Mouse (Mus musculus): ENCODE measurements around the gene Zc3hav1l.
A peak's percentile ranks its signal among the peaks of the same experiment; 100 is the strongest.

The Zc3hav1l gene

DNA sequence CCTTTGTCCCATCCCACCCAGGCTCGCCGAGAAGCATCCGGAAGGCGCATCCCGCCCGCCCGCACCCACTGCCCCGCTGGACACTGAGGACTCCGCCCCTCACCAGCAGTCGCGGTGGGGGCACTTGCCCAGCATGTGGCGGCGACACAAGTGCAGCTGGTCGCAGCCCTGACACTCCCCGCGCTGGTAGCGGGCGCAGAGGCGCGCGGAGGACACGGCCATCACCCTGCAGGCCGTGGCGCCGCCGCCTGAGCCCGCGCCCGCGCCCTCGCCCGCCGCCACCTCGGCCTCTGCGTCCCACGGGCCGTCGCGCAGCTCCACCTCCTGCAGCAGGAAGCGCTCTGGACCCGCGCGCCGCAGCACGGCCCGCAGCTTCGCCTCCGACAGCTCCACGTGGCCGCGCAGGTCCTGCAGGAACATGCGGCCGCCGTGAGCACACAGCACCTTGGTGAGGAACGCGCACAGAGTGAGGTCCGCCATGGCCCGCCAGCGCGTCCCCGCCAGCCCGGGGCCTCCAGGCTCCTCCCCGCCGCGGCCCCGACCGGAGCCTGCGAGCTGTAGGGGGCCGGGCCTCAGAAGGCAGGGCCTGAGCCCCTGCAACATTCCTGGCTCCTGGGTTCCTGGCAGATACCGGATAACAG is at the start of gene Zc3hav1l:
TSS of gene Zc3hav1l (minus strand) at position 499 of the 641 bp plus-strand sequence.
- peak; percentile 53 for DNase-seq (ENCODE audit: low read depth)

DNA sequence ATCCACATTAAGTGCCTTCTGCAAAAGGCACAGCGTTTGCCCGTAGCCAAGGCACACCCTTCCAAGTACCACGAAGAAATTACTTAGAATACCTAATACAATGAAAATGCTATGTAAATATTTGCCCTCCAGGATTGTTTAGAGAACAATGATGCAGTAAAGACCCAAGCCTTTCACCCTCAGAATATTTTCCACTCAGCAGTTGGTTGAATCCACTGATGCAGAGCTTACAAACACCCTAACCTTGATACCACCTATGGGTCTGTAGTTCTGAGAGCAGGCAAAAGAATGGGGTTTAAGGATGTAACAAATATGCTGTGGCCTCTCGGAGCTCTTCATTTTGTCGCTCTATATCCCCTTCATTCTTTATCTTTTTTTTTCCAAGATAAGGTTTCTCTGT is 48.8 kb upstream of the Zc3hav1l start:
- no peak for DNase-seq (ENCODE audit: low read depth)

GRCm38 (mm10) chr6:38345796-38346195 is 46.7 kb upstream of the Zc3hav1l start:
- DNase-seq (ENCODE audit: low read depth) = peak; percentile 90

- DNase-seq (ENCODE audit: low read depth) = no peak
Measured at GRCm38 (mm10) chr6:38344006-38344670, 45.1 kb upstream of the Zc3hav1l start.

DNA sequence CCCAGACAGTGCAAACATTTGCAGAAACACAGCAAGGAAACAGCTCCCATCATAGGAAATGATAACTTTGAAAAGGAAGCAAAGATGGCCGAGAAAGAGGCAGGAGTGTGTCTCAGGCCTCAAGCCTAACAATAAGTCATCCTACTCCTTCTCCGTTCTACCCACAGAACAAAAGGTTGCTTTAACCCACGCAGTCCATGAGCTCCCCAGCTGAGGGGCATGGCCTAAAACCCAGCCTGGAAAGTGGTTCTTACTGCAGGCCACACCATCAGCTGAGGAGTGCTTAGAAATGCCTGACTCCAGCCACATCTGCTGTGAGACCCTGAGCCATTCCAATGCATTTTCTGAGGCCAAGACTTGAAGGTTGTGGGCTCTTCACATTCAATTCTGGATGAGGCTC is 44.5 kb upstream of the Zc3hav1l start:
- no peak for DNase-seq (ENCODE audit: low read depth)

- DNase-seq (ENCODE audit: low read depth) = no peak
Measured at GRCm38 (mm10) chr6:38342666-38342992, 43.6 kb upstream of the Zc3hav1l start.

- peak; percentile 87 for DNase-seq (ENCODE audit: low read depth)
Measured at GRCm38 (mm10) chr6:38341751-38342665, 42.9 kb upstream of the Zc3hav1l start.

- no peak for DNase-seq (ENCODE audit: low read depth)
Measured at GRCm38 (mm10) chr6:38339078-38339477, 40.0 kb upstream of the Zc3hav1l start.

DNA sequence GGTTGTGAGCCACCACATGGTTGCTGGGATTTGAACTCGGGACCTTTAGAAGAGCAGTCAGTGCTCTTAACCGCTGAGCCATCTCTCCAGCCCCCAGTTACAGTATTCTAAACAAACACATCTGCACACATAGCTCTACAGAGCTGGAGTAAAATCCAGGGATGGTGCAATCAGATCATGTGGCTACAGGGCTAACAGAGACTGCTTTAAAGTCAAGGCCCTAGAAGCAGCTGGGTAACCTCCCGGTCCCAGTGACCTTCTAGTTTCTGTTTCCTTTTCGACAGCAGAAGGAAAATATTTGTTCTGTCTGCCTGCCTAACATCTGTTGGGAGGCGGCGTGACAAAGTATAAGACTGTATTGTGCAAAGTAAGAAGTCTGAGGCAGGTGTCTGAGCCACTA is 38.9 kb upstream of the Zc3hav1l start:
- no peak for DNase-seq (ENCODE audit: low read depth)

- DNase-seq (ENCODE audit: low read depth) = no peak
Measured at GRCm38 (mm10) chr6:38337166-38337705, 38.2 kb upstream of the Zc3hav1l start.

DNA sequence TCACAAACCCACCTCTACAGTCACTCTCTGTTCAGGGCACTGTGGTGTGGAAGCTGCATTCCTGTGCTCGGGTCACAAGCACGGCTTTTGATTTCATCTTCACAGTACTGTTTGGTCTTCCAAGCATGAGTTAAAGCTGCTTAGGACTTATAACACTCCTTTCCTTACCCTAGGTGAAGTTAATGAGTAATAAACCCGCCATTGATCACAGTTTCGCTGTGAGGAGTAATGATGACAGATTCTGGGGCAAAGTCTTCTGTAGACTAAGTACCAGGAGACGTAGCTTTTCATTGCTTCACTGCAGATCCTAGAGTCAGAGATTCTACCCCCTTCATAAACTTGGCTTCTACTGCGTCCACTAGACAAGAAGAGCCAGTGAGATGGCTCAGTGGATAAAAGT is 36.2 kb upstream of the Zc3hav1l start:
- DNase-seq (ENCODE audit: low read depth) = no peak

DNA sequence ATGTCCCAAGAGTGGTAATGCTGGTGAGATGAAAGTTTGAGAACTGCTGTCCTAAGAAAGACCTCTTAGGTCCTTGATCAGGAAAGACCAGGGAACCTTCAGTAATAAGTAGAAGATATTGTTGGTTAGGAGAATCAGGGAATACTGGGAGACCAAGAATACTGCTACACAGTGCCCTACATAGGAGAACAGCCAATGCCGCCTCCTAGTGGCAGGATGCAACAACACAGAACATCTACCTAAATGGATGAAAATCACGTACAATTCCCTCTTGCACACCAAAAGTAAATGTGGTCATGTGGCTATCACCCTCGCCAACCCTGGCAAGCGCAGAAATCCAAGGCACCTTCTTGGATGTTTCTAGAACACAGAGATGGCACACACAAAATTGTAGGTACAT is 27.5 kb upstream of the Zc3hav1l start:
- DNase-seq (ENCODE audit: low read depth) = no peak

DNA sequence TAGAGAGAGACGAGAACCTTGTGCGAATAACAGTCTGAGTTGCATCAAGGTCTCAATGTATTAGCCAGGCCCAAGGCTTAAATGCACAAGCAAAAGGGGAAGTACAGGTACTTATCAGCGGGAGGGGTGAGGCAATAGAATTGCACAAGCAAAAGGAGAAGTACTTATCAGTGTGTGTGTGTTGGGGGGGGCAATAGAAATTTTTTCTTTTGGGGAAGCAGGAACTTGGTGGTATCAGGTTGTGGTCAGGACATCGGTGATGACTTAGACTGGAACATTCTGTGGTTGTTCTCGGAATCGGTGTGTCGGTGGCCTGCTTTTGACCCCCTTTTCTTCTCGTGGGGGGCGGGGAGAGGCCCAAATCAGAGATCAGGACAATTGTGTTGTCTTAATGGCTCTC is 21.6 kb upstream of the Zc3hav1l start:
- DNase-seq (ENCODE audit: low read depth) = no peak

- peak; percentile 47 for DNase-seq (ENCODE audit: low read depth)
Measured at GRCm38 (mm10) chr6:38316050-38316449, 17.0 kb upstream of the Zc3hav1l start.

DNA sequence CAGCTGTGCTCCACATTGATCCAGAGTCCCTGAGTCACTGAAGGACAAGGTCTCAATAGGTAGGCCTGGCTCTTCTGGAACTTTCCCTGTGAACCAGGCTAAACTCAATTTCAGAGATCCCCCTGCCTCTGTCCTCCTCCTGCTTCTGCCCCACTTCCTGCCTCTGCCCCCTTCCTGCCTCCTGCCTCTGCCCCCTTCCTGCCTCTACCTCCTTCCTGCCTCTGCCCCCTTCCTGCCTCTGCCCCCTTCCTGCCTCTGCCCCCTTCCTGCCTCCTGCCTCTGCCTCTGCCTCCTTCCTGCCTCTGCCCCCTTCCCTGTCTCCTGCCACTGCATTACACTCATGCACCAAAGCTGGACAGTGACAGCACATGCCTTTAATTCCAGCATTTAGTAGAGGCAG is 10.7 kb upstream of the Zc3hav1l start:
- DNase-seq (ENCODE audit: low read depth) = no peak

- DNase-seq (ENCODE audit: low read depth) = no peak
Measured at GRCm38 (mm10) chr6:38304981-38305380, 5.9 kb upstream of the Zc3hav1l start.

- no peak for DNase-seq (ENCODE audit: low read depth)
Measured at GRCm38 (mm10) chr6:38298246-38298635, 818 bp downstream of the Zc3hav1l start.

DNA sequence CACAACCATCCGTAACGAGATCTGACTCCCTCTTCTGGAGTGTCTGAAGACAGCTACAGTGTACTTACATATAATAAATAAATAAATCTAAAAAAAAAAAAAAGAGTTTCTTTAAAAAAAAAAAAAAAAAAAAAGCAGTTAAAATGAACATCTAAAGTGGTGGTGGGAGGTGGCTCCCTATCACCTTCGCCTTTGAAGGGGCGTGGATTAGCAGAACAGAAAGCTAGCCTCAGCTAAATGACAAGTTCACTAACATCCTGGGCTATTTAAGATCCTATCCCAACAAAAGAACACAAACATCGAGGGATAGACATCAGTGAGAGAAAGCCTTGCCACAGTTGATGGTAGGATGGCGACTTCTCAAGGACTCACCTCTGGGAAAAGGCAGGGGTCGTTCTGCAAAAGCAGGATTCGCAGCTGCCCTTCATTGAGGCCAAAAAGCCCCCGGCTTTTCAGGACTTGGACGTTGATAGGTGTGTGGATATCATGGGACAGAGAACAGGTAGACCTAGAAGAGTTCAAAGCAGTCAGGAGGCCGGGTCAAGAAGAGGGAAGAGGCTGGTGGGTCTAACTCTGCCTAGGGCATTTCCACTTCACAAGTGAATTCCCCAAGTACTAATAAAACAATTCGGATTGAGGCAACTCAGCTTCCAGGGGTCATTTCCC is 1.3 kb downstream of the Zc3hav1l start:
- DNase-seq (ENCODE audit: low read depth) = no peak

- DNase-seq (ENCODE audit: low read depth) = no peak
Measured at GRCm38 (mm10) chr6:38293708-38294107, 5.4 kb downstream of the Zc3hav1l start.

GRCm38 (mm10) chr6:38292871-38293646 is 6.0 kb downstream of the Zc3hav1l start:
- no peak for DNase-seq (ENCODE audit: low read depth)

DNA sequence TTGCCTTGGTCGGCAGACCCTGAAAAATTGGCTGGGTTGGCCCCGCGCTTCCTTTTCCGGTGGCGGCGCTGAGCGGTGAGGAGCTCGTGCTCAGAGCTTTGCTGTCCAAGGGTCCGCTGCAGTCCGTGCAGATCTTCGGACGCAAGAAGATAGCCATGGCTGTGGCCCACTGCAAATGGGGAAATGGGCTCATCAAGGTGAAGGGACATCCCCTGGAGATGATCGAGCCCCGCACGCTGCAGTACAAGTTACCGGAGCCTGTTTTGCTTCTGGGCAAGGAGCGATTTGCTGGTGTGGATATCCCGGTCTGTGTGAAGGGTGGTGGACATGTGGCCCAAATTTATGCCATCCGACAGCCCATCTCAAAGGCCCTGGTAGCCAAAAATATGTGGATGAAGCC is 14.6 kb downstream of the Zc3hav1l start:
- DNase-seq (ENCODE audit: low read depth) = no peak

Data from c-Kit-positive CD71-positive TER-119-negative erythroid progenitor cells, embryonic 14.5 days (primary cell).